Mouse (Mus musculus) left cerebral cortex, adult 18-20 months (tissue): ENCODE measurements around the gene Slc6a5. TPM values are rescaled to one million over a fixed set of nuclear protein-coding genes. Genes with fewer than 3 reads are reported as not detected.
A peak's percentile ranks its signal among the peaks of the same experiment; 100 is the strongest.

ENCODE experiments used
- DNase-seq, 2 experiments: peaks; one replicate each; pipeline ENCODE4 v3.0.0; 2021 to 2022; ENCODE audit warnings: low spot score in 2 of 2, mixed read lengths in 1 of 2
- long read RNA-seq, 2 experiments: library from polyadenylated mRNA; stranded (forward); transcript quantifications; one replicate each; pipeline ENCODE4 v2.0.0; 2021
- total RNA-seq, 2 experiments: library from RNA; stranded (reverse); gene quantifications; 2 replicates each; pipeline ENCODE4 v1.2.3; 2021

The Slc6a5 gene
- under 1 TPM; 0.12 TPM for total RNA-seq
- long read RNA-seq, experiment 1: 0 reads
- long read RNA-seq, experiment 2: 0 reads

- no peak for DNase-seq
Measured at GRCm38 (mm10) chr7:49909850-49910249, at the start of gene Slc6a5. Slc6a5 (plus strand) TSS chr7:49910146.

- DNase-seq: no peak
Measured at GRCm38 (mm10) chr7:49861196-49861595, 48.8 kb upstream of the Slc6a5 start.

GRCm38 (mm10) chr7:49863753-49864152 is 46.2 kb upstream of the Slc6a5 start:
- no peak for DNase-seq

GRCm38 (mm10) chr7:49869656-49870055 is 40.3 kb upstream of the Slc6a5 start:
- DNase-seq: no peak

GRCm38 (mm10) chr7:49870276-49870675 is 39.7 kb upstream of the Slc6a5 start:
- no peak for DNase-seq

- DNase-seq: no peak
Measured at GRCm38 (mm10) chr7:49877307-49877706, 32.6 kb upstream of the Slc6a5 start.

- no peak for DNase-seq
Measured at GRCm38 (mm10) chr7:49879051-49879450, 30.9 kb upstream of the Slc6a5 start.

GRCm38 (mm10) chr7:49879998-49880707 is 29.8 kb upstream of the Slc6a5 start:
- no peak for DNase-seq

- no peak for DNase-seq
Measured at GRCm38 (mm10) chr7:49882288-49882687, 27.7 kb upstream of the Slc6a5 start.

- DNase-seq: peak; percentile 34
Measured at GRCm38 (mm10) chr7:49882694-49883389, 27.1 kb upstream of the Slc6a5 start.

GRCm38 (mm10) chr7:49887776-49888390 is 22.1 kb upstream of the Slc6a5 start:
- no peak for DNase-seq

GRCm38 (mm10) chr7:49894786-49895185 is 15.2 kb upstream of the Slc6a5 start:
- DNase-seq: no peak

- no peak for DNase-seq
Measured at GRCm38 (mm10) chr7:49895296-49895695, 14.7 kb upstream of the Slc6a5 start.

GRCm38 (mm10) chr7:49902003-49902552 is 7.9 kb upstream of the Slc6a5 start:
- DNase-seq: no peak

GRCm38 (mm10) chr7:49907191-49908171 is 2.5 kb upstream of the Slc6a5 start:
- DNase-seq: no peak

GRCm38 (mm10) chr7:49908181-49908855 is 1.6 kb upstream of the Slc6a5 start:
- DNase-seq: no peak

- no peak for DNase-seq
Measured at GRCm38 (mm10) chr7:49908990-49909411, 945 bp upstream of the Slc6a5 start.

- no peak for DNase-seq
Measured at GRCm38 (mm10) chr7:49910361-49910760, 415 bp downstream of the Slc6a5 start.

- DNase-seq: no peak
Measured at GRCm38 (mm10) chr7:49911147-49911946, 1.4 kb downstream of the Slc6a5 start.
